Mouse (Mus musculus): ENCODE data around the gene Sertad3. TPM values are rescaled to one million over a fixed set of nuclear protein-coding genes. Genes with fewer than 3 reads are reported as not detected.

Sertad3 gene
- polyA plus RNA-seq, 1 experiment from 2014 or later: 22.2 TPM

- no peaks in the 10 kb centered on the region for H3K9me3 ChIP-seq (ENCODE audit: control insufficient read depth, low read length)
- no peak overlapping the region for H3K27ac ChIP-seq (ENCODE audit: low read depth, low read length)
- no peaks in the 10 kb centered on the region for H3K4me1 ChIP-seq (replicated peaks; ENCODE audit: control insufficient read depth, insufficient read depth, low read length)
- no peak overlapping the region; the same call in 1 of the 2 replicates for H3K9ac ChIP-seq (ENCODE audit: low read depth, low read length)
- H3K27me3 ChIP-seq (ENCODE audit: control insufficient read depth, insufficient read depth, low read length): no peaks in the 10 kb centered on the region
- peak overlapping the region; percentile 37 for H3K4me2 ChIP-seq (replicated peaks; ENCODE audit: low read depth, low read length)
- ATAC-seq (ENCODE audit: low FRiP score) (peak; percentile 17), DNase-seq (ENCODE audit: low spot score) (no peak)
- no peaks in the 10 kb centered on the region for H3K36me3 ChIP-seq (ENCODE audit: control insufficient read depth, insufficient read depth, low read length)
- 7% methylated on average over 13 of the region's 13 CpGs for WGBS
- H3K4me3 ChIP-seq (ENCODE audit: low read depth, low read length): peak overlapping the region; percentile 76
Measured at GRCm38 (mm10) chr7:27486102-27486769, 12.7 kb downstream of the Sertad3 start.

- WGBS: under 1% methylated on average over 68 of the region's 80 CpGs
- DNase-seq (ENCODE audit: low spot score) (peak; percentile 99), ATAC-seq (ENCODE audit: low FRiP score) (peak; percentile 97)
- Histone ChIP-seq H3K27me3 (ENCODE audit: control insufficient read depth, insufficient read depth, low read length) (no peaks in the 10 kb centered on the region), H3K4me2 (replicated peaks; ENCODE audit: low read depth, low read length) (peak within 1 kb of the TSS; percentile 48), H3K27ac (ENCODE audit: low read depth, low read length) (peak within 1 kb of the TSS; percentile 83), H3K4me3 (ENCODE audit: low read depth, low read length) (peak within 1 kb of the TSS; percentile 76), H3K4me1 (replicated peaks; ENCODE audit: control insufficient read depth, insufficient read depth, low read length) (no peaks in the 10 kb centered on the region), H3K9me3 (ENCODE audit: control insufficient read depth, low read length) (no peaks in the 10 kb centered on the region), H3K36me3 (ENCODE audit: control insufficient read depth, insufficient read depth, low read length) (no peaks in the 10 kb centered on the region), H3K9ac (ENCODE audit: low read depth, low read length) (peak within 1 kb of the TSS; percentile 70)
Measured at GRCm38 (mm10) chr7:27486770-27487697, 13.5 kb downstream of the Sertad3 start, which contains the start of gene Sertad1. Gene Sertad1 (plus strand): TSS chr7:27486910.

DNA sequence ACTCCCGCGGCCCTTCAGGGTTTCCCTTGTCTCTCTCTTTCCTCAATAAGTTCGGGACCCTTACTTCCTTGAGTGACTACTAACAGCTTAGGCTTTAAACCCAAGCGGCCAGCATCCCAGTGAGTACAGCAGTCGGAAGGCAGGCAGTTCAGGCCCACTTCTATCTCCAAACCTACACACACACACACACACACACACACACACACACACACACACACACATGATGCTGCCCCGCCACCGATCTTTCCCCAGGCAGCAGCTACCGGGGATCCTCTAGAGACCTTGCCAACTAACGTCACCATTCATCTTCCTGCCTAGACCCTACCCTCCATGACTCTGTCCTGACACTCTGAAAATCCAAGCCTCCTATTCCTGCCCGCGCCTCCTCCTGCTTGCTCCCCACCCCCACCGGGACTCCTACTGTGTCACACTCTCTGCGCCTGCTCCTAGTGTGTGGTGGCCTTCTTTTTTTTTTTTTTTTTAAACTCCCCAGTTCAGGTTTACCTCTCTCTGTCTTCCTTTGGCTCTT lies 14.2 kb downstream of the Sertad3 start:
- H3K4me2 ChIP-seq (replicated peaks; ENCODE audit: low read depth, low read length): peak overlapping the region; percentile 48
- DNase-seq (ENCODE audit: low spot score) (no peak), ATAC-seq (ENCODE audit: low FRiP score) (no peak)
- peak overlapping the region; percentile 76 for H3K4me3 ChIP-seq (ENCODE audit: low read depth, low read length)
- 2% methylated on average over 13 of the region's 13 CpGs for WGBS
- H3K9me3 ChIP-seq (ENCODE audit: control insufficient read depth, low read length): no peaks in the 10 kb centered on the region
- H3K27ac ChIP-seq (ENCODE audit: low read depth, low read length): peak overlapping the region; percentile 83
- no peaks in the 10 kb centered on the region for H3K27me3 ChIP-seq (ENCODE audit: control insufficient read depth, insufficient read depth, low read length)
- H3K9ac ChIP-seq (ENCODE audit: low read depth, low read length): peak overlapping the region; percentile 70
- H3K36me3 ChIP-seq (ENCODE audit: control insufficient read depth, insufficient read depth, low read length): no peaks in the 10 kb centered on the region
- no peaks in the 10 kb centered on the region for H3K4me1 ChIP-seq (replicated peaks; ENCODE audit: control insufficient read depth, insufficient read depth, low read length)

DNA sequence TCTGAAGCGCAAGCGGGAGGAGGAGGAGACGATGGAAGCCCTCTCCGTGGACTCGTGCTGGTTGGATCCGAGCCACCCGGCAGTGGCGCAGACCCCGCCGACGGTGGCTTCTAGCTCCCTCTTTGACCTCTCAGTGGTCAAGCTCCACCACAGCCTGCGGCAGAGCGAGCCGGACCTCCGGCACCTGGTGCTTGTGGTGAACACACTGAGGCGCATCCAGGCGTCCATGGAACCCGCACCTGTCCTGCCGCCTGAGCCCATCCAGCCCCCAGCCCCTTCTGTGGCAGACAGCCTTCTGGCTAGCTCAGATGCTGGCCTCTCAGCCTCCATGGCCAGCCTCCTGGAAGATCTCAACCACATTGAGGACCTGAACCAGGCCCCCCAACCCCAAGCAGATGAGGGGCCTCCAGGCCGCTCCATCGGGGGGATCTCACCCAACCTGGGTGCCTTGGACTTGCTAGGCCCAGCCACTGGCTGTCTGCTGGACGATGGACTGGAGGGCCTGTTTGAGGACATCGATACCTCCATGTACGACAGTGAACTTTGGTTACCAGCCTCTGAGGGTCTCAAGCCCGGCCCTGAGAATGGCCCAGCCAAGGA lies 15.8 kb downstream of the Sertad3 start:
- 91% methylated on average over 25 of the region's 25 CpGs for WGBS
- Histone ChIP-seq H3K27me3 (ENCODE audit: control insufficient read depth, insufficient read depth, low read length) (no peaks in the 10 kb centered on the region), H3K9ac (ENCODE audit: low read depth, low read length) (no peak overlapping the region), H3K36me3 (ENCODE audit: control insufficient read depth, insufficient read depth, low read length) (no peaks in the 10 kb centered on the region), H3K4me2 (replicated peaks; ENCODE audit: low read depth, low read length) (no peak overlapping the region), H3K4me1 (replicated peaks; ENCODE audit: control insufficient read depth, insufficient read depth, low read length) (no peaks in the 10 kb centered on the region), H3K9me3 (ENCODE audit: control insufficient read depth, low read length) (no peaks in the 10 kb centered on the region), H3K27ac (ENCODE audit: low read depth, low read length) (no peak overlapping the region), H3K4me3 (ENCODE audit: low read depth, low read length) (no peak overlapping the region)
- DNase-seq (ENCODE audit: low spot score): no peak
- no peak for ATAC-seq (ENCODE audit: low FRiP score)

GRCm38 (mm10) chr7:27490227-27490542 lies 16.6 kb downstream of the Sertad3 start:
- DNase-seq (ENCODE audit: low spot score) (no peak), ATAC-seq (ENCODE audit: low FRiP score) (no peak)
- peak overlapping the region; percentile 19 for H3K9ac ChIP-seq (ENCODE audit: low read depth, low read length)
- H3K27me3 ChIP-seq (ENCODE audit: control insufficient read depth, insufficient read depth, low read length): no peaks in the 10 kb centered on the region
- H3K27ac ChIP-seq (ENCODE audit: low read depth, low read length): no peak overlapping the region
- H3K9me3 ChIP-seq (ENCODE audit: control insufficient read depth, low read length): no peaks in the 10 kb centered on the region
- no peaks in the 10 kb centered on the region for H3K36me3 ChIP-seq (ENCODE audit: control insufficient read depth, insufficient read depth, low read length)
- peak overlapping the region; percentile 29 for H3K4me3 ChIP-seq (ENCODE audit: low read depth, low read length)
- H3K4me2 ChIP-seq (replicated peaks; ENCODE audit: low read depth, low read length): peak overlapping the region; percentile 50
- WGBS: 41% methylated on average over 4 of the region's 4 CpGs
- no peaks in the 10 kb centered on the region for H3K4me1 ChIP-seq (replicated peaks; ENCODE audit: control insufficient read depth, insufficient read depth, low read length)

DNA sequence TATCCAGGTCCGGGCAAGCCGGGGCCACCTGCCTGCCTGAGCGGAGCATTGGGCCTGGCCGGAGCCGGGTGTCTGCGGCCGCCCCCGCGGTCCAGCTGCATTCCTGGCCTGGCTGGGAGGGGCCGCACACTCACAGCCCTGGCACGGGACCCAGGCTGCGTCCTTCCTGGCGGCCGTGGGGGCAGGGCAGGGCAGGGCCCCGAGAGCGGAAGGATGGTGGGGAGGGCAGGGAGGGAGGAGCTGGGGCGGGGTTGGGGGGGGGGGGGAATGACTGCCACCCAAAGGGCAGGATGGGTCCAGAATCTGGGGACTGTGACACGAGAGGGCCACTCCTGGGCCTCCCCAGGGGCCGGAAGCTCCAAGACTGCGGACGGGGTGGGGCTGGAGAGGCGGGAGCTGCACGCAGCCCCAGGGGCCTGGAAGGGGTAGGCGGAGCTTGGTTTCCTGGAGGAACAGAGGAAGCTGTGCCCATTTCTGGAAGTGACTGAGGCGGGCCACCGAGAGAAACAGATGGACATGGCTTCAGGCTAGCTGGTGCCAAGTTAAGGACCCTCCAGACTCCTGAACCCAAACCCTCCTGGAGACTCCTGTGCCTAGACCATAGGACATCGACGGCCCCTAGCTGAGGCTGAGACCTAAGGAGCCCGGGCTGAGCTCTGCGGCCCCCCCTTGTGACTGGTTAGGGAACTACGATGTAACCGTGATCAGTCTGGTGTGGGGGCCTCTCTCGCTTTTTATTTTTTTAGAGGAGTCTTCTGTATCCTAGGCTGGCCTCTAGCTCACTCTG lies 17.2 kb downstream of the Sertad3 start:
- WGBS: under 1% methylated on average over 26 of the region's 33 CpGs
- Histone ChIP-seq H3K4me3 (ENCODE audit: low read depth, low read length) (peak overlapping the region; percentile 29), H3K27ac (ENCODE audit: low read depth, low read length) (no peak overlapping the region), H3K4me1 (replicated peaks; ENCODE audit: control insufficient read depth, insufficient read depth, low read length) (no peaks in the 10 kb centered on the region), H3K9ac (ENCODE audit: low read depth, low read length) (peak overlapping the region; percentile 19), H3K4me2 (replicated peaks; ENCODE audit: low read depth, low read length) (peak overlapping the region; percentile 50), H3K27me3 (ENCODE audit: control insufficient read depth, insufficient read depth, low read length) (no peaks in the 10 kb centered on the region), H3K36me3 (ENCODE audit: control insufficient read depth, insufficient read depth, low read length) (no peaks in the 10 kb centered on the region), H3K9me3 (ENCODE audit: control insufficient read depth, low read length) (no peaks in the 10 kb centered on the region)
- ATAC-seq (ENCODE audit: low FRiP score) (peak; percentile 43), DNase-seq (ENCODE audit: low spot score) (peak; percentile 81)

DNA sequence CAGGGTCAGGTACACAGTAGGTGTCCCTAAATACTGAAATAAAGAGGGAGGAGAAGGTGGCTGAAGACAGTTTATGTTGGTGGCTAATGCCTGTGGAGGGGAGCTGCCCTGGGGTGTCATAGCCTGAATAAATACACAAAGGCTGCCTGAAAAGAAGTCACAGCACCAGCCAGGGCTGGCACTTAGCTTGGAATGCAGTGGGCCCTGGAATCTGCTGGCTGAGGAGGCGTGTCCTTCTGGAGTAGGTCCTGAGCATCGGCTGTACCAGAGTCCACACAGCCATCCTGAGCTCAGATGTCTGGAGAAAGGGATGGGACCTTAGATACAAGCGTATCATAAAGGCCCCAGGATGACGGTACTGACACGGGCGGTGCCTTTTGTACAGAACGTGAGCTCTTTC lies 18.3 kb downstream of the Sertad3 start:
- H3K9ac ChIP-seq (ENCODE audit: low read depth, low read length): no peak overlapping the region
- H3K9me3 ChIP-seq (ENCODE audit: control insufficient read depth, low read length): no peaks in the 10 kb centered on the region
- no peak overlapping the region for H3K4me3 ChIP-seq (ENCODE audit: low read depth, low read length)
- no peak overlapping the region for H3K4me2 ChIP-seq (replicated peaks; ENCODE audit: low read depth, low read length)
- H3K27me3 ChIP-seq (ENCODE audit: control insufficient read depth, insufficient read depth, low read length): no peaks in the 10 kb centered on the region
- 76% methylated on average over 7 of the region's 7 CpGs for WGBS
- no peaks in the 10 kb centered on the region for H3K4me1 ChIP-seq (replicated peaks; ENCODE audit: control insufficient read depth, insufficient read depth, low read length)
- no peak overlapping the region for H3K27ac ChIP-seq (ENCODE audit: low read depth, low read length)
- no peak for DNase-seq (ENCODE audit: low spot score)
- ATAC-seq (ENCODE audit: low FRiP score): no peak
- H3K36me3 ChIP-seq (ENCODE audit: control insufficient read depth, insufficient read depth, low read length): no peaks in the 10 kb centered on the region

- Histone ChIP-seq H3K4me1 (replicated peaks; ENCODE audit: control insufficient read depth, insufficient read depth, low read length) (no peaks in the 10 kb centered on the region), H3K4me3 (ENCODE audit: low read depth, low read length) (no peak overlapping the region), H3K4me2 (replicated peaks; ENCODE audit: low read depth, low read length) (no peak overlapping the region), H3K27me3 (ENCODE audit: control insufficient read depth, insufficient read depth, low read length) (no peaks in the 10 kb centered on the region), H3K27ac (ENCODE audit: low read depth, low read length) (no peak overlapping the region), H3K9ac (ENCODE audit: low read depth, low read length) (no peak overlapping the region), H3K36me3 (ENCODE audit: control insufficient read depth, insufficient read depth, low read length) (no peaks in the 10 kb centered on the region), H3K9me3 (ENCODE audit: control insufficient read depth, low read length) (no peaks in the 10 kb centered on the region)
- ATAC-seq (ENCODE audit: low FRiP score) (no peak), DNase-seq (ENCODE audit: low spot score) (no peak)
- 82% methylated on average over 3 of the region's 3 CpGs for WGBS
Measured at GRCm38 (mm10) chr7:27493022-27493421, 19.5 kb downstream of the Sertad3 start.
